Mouse (Mus musculus) adrenal gland, adult 2 months (tissue): ENCODE data around the gene Olfr322. TPM values are rescaled to one million over a fixed set of nuclear protein-coding genes. Genes with fewer than 3 reads are reported as not detected.

Experiments
- polyA plus RNA-seq: library from polyadenylated mRNA; depleted of rRNA; stranded (reverse); fragments of >200 nt; gene quantifications from 2 replicates; pipeline ENCODE4 v1.2.3, GENCODE M21; 2012; rRNA removed
- total RNA-seq, 2 experiments: library from RNA; stranded (reverse); gene quantifications; 2 replicates each; pipeline ENCODE4 v1.2.3; 2021

Olfr322 gene
- total and polyA plus RNA-seq, 3 experiments = not detected

Other genes starting within 250 kb of the Olfr322 start
- gene 1810065E05Rik, start 237.7 kb upstream of the Olfr322 start, total RNA-seq = not detected
- gene 1810065E05Rik, start 237.7 kb upstream of the Olfr322 start, polyA plus RNA-seq = not detected in 2 replicates
- not detected for gene Gm12253, start 226.2 kb upstream of the Olfr322 start, total RNA-seq
- gene Gm12253, start 226.2 kb upstream of the Olfr322 start, polyA plus RNA-seq = not detected in 2 replicates
- not detected for gene Lypd9, start 205.9 kb upstream of the Olfr322 start, total RNA-seq
- gene Lypd9, start 205.9 kb upstream of the Olfr322 start, polyA plus RNA-seq = not detected in 2 replicates
- not detected for gene Olfr30, start 196.5 kb upstream of the Olfr322 start, total RNA-seq
- not detected in 2 replicates for gene Olfr30, start 196.5 kb upstream of the Olfr322 start, polyA plus RNA-seq
- gene Olfr332, start 166.2 kb upstream of the Olfr322 start, total RNA-seq = not detected
- gene Olfr332, start 166.2 kb upstream of the Olfr322 start, polyA plus RNA-seq = not detected in 2 replicates
- not detected for gene Olfr331, start 156.2 kb upstream of the Olfr322 start, total RNA-seq
- gene Olfr331, start 156.2 kb upstream of the Olfr322 start, polyA plus RNA-seq = not detected in 2 replicates
- gene Olfr330, start 123.9 kb upstream of the Olfr322 start, total RNA-seq = 1 to 10 TPM in 1 of 2 experiments, under 1 TPM in 1; 0.41 to 1.0 TPM
- gene Olfr330, start 123.9 kb upstream of the Olfr322 start, polyA plus RNA-seq = 0.95 and 3.2 TPM in 2 replicates
- 1 to 10 TPM in 1 of 2 experiments, under 1 TPM in 1; 0.62 to 1.4 TPM for gene Olfr329-ps, start 112.4 kb upstream of the Olfr322 start, total RNA-seq
- gene Olfr329-ps, start 112.4 kb upstream of the Olfr322 start, polyA plus RNA-seq = 0.69 and 1.0 TPM in 2 replicates
- under 1 TPM in 1 of 2 experiments, not detected in 1; 0.24 TPM for gene Olfr328, start 103.1 kb upstream of the Olfr322 start, total RNA-seq
- gene Olfr328, start 103.1 kb upstream of the Olfr322 start, polyA plus RNA-seq = not detected in 2 replicates
- gene Olfr224, start 88.2 kb upstream of the Olfr322 start, total RNA-seq = not detected
- not detected in 2 replicates for gene Olfr224, start 88.2 kb upstream of the Olfr322 start, polyA plus RNA-seq
- gene Olfr325, start 81.1 kb upstream of the Olfr322 start, total RNA-seq = not detected
- gene Olfr325, start 81.1 kb upstream of the Olfr322 start, polyA plus RNA-seq = not detected in 2 replicates
- not detected for gene Olfr324, start 63.7 kb upstream of the Olfr322 start, total RNA-seq
- not detected in 2 replicates for gene Olfr324, start 63.7 kb upstream of the Olfr322 start, polyA plus RNA-seq
- gene 2210407C18Rik, start 42.7 kb upstream of the Olfr322 start, total RNA-seq = not detected
- gene 2210407C18Rik, start 42.7 kb upstream of the Olfr322 start, polyA plus RNA-seq = 0.17 TPM in 1 of 2 replicates, not detected in the other
- gene Olfr323, start 28.3 kb upstream of the Olfr322 start, total RNA-seq = not detected
- not detected in 2 replicates for gene Olfr323, start 28.3 kb upstream of the Olfr322 start, polyA plus RNA-seq
- gene Trim58, start 18.3 kb upstream of the Olfr322 start, total RNA-seq = not detected
- not detected in 2 replicates for gene Trim58, start 18.3 kb upstream of the Olfr322 start, polyA plus RNA-seq
- gene Olfr320, start 22.3 kb downstream of the Olfr322 start, total RNA-seq = not detected
- gene Olfr320, start 22.3 kb downstream of the Olfr322 start, polyA plus RNA-seq = not detected in 2 replicates
- gene Olfr319, start 40.4 kb downstream of the Olfr322 start, total RNA-seq = not detected
- not detected in 2 replicates for gene Olfr319, start 40.4 kb downstream of the Olfr322 start, polyA plus RNA-seq
- gene Olfr318, start 65.2 kb downstream of the Olfr322 start, total RNA-seq = not detected
- not detected in 2 replicates for gene Olfr318, start 65.2 kb downstream of the Olfr322 start, polyA plus RNA-seq
- not detected for gene Olfr317, start 80.4 kb downstream of the Olfr322 start, total RNA-seq
- not detected in 2 replicates for gene Olfr317, start 80.4 kb downstream of the Olfr322 start, polyA plus RNA-seq
- gene Olfr316, start 94.0 kb downstream of the Olfr322 start, total RNA-seq = not detected
- gene Olfr316, start 94.0 kb downstream of the Olfr322 start, polyA plus RNA-seq = not detected in 2 replicates
- not detected for gene Olfr315, start 114.4 kb downstream of the Olfr322 start, total RNA-seq
- not detected in 2 replicates for gene Olfr315, start 114.4 kb downstream of the Olfr322 start, polyA plus RNA-seq
- gene Olfr314, start 124.2 kb downstream of the Olfr322 start, total RNA-seq = not detected
- gene Olfr314, start 124.2 kb downstream of the Olfr322 start, polyA plus RNA-seq = not detected in 2 replicates
- gene Fam183b, start 143.2 kb downstream of the Olfr322 start, total RNA-seq = 1 to 10 TPM; 2.2 to 2.7 TPM
- 0.39 TPM in 1 of 2 replicates, not detected in the other for gene Fam183b, start 143.2 kb downstream of the Olfr322 start, polyA plus RNA-seq
- not detected for gene Olfr313, start 156.2 kb downstream of the Olfr322 start, total RNA-seq
- not detected in 2 replicates for gene Olfr313, start 156.2 kb downstream of the Olfr322 start, polyA plus RNA-seq
- gene Olfr312, start 170.5 kb downstream of the Olfr322 start, total RNA-seq = not detected
- not detected in 2 replicates for gene Olfr312, start 170.5 kb downstream of the Olfr322 start, polyA plus RNA-seq
- not detected for gene Olfr311, start 180.5 kb downstream of the Olfr322 start, total RNA-seq
- not detected in 2 replicates for gene Olfr311, start 180.5 kb downstream of the Olfr322 start, polyA plus RNA-seq
- 1 to 10 TPM; 4.6 to 5.0 TPM for gene Gm12258, start 188.4 kb downstream of the Olfr322 start, total RNA-seq
- gene Gm12258, start 188.4 kb downstream of the Olfr322 start, polyA plus RNA-seq = 0.73 and 1.3 TPM in 2 replicates
- gene 2810021J22Rik, start 208.4 kb downstream of the Olfr322 start, total RNA-seq = 1 to 10 TPM; 3.9 to 7.2 TPM
- gene 2810021J22Rik, start 208.4 kb downstream of the Olfr322 start, polyA plus RNA-seq = 1.7 and 1.8 TPM in 2 replicates
- 1 to 10 TPM; 3.5 to 5.0 TPM for gene Zfp39, start 245.4 kb downstream of the Olfr322 start, total RNA-seq
- 0.15 and 0.33 TPM in 2 replicates for gene Zfp39, start 245.4 kb downstream of the Olfr322 start, polyA plus RNA-seq